Mouse (Mus musculus): ENCODE data around the gene Paqr5.

Gene Paqr5

DNA sequence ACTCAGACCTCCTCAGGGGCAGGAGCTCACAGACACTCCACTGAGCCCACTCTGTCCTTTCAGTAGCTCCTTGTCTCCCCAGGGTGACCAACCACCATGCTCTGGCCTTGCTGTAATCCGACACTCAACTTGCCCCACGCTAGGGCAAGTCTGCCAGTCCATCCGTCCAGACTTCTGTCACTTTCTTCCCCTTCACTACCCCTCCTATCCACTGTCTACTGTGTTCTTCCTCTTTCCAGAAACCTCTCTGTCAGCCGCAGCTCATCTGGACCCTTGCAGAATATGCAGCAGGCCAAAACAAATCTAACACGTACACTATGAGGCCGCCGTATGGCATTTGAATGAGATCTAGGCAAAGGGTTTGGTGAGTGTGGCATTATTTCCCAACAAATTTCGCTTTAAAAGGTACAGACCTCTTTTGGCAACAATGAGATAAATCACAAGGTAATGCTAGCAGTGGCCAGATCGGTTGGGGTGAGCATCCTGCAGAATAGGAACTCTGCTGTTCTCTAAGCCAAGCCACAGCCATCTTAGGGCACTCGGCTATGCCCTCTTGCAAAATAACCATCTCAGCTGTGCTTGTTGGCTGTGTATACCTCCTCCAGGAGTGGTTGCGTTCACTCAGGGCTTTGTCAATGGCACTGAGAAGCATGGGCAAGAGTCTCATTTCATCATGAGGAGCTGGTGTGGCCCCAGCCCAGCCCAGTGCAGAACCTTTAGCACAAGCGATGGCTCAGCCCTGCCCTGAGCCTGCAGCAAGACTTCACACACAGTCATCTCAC is 13.1 kb downstream of the Paqr5 start:
- DNase-seq (ENCODE audit: low read depth, low spot score) = no peak

DNA sequence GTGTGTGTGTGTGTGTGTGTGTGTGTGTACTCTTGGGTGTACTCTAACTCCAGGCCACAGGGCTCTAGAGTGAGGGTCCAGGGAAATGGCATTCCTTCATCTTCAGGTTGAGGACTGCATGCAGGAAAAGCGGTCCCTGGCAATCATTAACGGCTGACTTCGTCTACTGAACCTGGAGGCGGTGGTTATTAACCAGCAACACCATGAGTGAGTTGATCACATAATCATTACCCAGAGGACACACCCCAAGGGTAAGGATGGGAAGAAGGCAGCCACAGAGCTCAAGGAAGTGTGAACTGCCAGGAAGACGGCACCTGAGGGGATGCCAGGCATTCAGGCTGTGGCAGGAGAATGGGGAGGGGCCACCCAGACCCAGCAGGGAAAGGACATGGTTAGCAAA is 18.3 kb downstream of the Paqr5 start:
- no peak for DNase-seq (ENCODE audit: low read depth, low spot score)

DNA sequence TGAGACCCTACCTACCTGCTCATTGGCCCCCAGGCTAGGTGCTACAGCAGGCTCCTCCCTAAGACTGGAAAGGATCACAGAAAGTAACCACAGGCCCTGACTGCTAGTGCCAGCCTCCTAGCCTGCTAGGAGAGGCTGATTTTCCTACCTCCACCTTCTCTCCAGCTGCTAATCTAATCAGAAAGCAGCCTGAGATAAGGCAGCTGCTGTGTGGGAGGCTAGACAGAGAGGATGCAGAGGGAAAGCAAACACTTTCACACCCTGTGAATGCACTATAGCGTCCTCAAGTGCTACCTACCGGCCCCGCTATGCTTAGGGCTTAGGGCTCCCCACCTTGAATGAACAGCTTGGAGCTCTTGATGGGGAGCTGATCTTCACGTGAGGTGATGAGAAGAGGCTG is 19.6 kb downstream of the Paqr5 start:
- no peak for DNase-seq (ENCODE audit: low read depth, low spot score)

GRCm38 (mm10) chr9:62003611-62004010 is 23.0 kb downstream of the Paqr5 start:
- no peak for DNase-seq (ENCODE audit: low read depth, low spot score)

GRCm38 (mm10) chr9:61999653-62000420 is 26.8 kb downstream of the Paqr5 start:
- DNase-seq (ENCODE audit: low read depth, low spot score) = no peak

- DNase-seq (ENCODE audit: low read depth, low spot score) = no peak
Observed at GRCm38 (mm10) chr9:61997860-61998259, 28.8 kb downstream of the Paqr5 start.

DNA sequence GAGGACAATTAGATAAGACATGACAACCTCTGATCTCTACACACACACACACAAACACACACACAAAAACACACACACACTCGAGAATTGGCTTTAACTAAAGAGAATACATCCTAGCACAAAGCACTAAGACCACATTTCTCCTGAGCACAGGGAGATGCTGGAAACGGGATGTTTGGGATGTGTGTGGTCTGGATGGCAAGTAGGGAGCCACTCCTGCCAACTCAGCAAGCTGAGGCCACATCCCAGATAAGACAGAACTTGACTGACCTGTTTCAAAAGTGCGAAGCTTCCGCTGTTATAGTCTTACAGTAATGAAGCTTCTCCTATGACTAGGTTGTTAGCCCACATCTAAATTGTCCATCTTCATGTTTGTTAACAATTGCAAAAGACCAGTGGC is 35.5 kb downstream of the Paqr5 start:
- no peak for DNase-seq (ENCODE audit: low read depth, low spot score)

- no peak for DNase-seq (ENCODE audit: low read depth, low spot score)
Observed at GRCm38 (mm10) chr9:61990738-61991137, 35.9 kb downstream of the Paqr5 start.

- no peak for DNase-seq (ENCODE audit: low read depth, low spot score)
Observed at GRCm38 (mm10) chr9:61986055-61986454, 40.6 kb downstream of the Paqr5 start.

GRCm38 (mm10) chr9:61985183-61985863 is 41.3 kb downstream of the Paqr5 start:
- DNase-seq (ENCODE audit: low read depth, low spot score) = no peak

DNA sequence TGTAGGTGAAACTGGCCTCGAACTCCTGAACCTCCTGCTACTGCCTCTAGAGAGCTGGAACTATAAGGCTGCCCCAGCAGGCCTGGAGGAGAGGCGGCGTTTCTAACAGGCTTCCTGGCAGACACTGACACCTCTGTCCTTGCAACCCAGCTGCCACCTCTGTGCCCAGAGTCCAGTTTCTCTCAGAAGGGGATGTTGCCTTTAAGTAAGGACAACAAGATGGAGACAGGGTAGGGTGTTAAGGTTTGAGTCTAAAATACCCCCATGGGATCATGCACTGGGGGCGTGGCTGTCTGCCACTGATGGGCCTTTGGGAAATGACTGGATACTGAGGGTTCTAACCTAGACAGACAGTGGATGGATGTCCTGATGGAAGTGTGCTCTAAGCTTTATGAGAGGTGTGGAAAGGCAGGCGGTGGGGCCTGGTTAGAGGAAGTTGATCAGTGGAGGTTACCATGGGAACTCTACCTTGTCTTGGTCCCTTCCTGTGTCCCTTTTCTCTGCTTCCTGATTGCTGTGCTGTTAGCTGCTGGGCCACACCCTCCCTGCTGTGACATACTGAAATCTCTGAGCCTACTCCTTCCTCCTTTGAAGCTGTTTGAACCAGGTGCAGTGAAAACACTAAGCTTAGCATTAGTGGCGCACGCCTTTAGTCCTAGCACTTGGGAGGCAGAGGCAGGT is 43.6 kb downstream of the Paqr5 start:
- no peak for DNase-seq (ENCODE audit: low read depth, low spot score)

- DNase-seq (ENCODE audit: low read depth, low spot score) = no peak
Observed at GRCm38 (mm10) chr9:61981876-61982275, 44.8 kb downstream of the Paqr5 start.

DNA sequence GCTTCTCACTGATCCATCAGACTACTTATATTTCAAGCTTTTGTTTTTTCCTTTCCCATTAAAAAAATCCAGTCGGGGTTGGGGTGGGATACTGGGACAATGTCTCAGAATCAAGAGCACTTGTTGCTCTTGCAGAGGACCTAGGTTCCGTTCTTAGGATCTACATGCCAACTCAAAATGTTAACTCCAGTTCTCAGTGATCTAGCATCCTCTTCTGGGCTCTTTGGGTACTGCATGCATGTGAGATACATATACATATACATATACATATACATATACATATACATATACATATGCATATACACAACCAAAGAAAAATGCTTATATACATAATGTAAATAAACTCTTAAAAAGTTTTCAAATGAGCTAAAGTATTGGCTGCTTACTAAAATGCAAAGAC is 46.7 kb downstream of the Paqr5 start:
- DNase-seq (ENCODE audit: low read depth, low spot score) = no peak

DNA sequence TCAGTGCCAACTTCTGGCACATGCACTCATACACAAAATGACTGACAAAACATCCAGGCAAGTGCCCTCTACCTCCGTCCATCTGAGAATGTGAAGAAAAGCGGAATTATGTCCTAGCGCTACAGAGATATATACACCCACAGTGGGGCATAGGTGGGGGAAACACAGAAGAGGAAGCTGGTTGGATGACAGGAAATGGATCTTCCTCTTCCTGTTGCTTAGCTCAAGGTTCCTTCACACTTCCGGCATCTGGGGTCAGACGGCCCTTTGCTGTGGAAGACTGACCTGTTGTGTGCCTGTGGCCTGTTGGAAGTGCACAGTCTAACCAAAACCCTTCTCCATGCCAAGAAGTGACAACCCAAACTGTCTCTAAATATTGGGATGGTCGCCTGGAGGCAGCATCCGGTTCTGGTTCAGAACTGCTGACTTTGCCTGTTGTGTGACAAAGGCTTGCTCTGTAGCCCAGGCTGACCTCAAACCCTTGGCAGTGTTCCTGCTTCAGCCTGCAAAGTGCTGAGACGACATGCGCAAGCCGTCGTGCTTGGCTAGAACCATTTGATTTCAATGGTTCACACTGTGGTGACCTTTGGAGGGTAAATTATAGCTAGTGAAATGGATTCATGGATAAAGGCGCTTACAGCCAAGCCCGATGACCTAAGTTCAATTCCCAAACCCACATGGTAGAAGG is 49.3 kb downstream of the Paqr5 start:
- DNase-seq (ENCODE audit: low read depth, low spot score) = no peak

DNA sequence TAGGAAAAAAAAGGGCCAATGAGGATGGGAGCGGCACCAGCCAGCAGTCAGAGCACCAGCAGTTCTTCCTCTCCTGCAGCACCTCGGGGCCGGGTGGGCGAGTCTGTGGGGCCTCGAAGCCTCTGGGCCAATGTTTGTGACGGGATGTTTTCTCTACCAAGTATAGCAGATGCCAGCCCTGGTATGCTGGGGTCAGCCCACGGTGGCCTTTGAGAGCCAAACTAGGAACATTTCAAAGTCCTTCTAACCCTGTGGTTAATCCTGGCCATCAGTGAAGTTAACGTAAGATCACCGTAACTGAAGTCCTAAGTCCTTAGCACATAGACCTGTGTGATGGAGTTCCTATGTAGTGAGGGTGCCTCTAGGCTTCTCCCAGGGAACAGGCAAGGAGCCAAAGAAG is 54.6 kb downstream of the Paqr5 start:
- no peak for DNase-seq (ENCODE audit: low read depth, low spot score)

- DNase-seq (ENCODE audit: low read depth, low spot score) = no peak
Observed at GRCm38 (mm10) chr9:61971045-61971444, 55.6 kb downstream of the Paqr5 start.

GRCm38 (mm10) chr9:61967357-61967756 is 59.3 kb downstream of the Paqr5 start:
- DNase-seq (ENCODE audit: low read depth, low spot score) = no peak

- DNase-seq (ENCODE audit: low read depth, low spot score) = no peak
Observed at GRCm38 (mm10) chr9:61965987-61966386, 60.7 kb downstream of the Paqr5 start.

DNA sequence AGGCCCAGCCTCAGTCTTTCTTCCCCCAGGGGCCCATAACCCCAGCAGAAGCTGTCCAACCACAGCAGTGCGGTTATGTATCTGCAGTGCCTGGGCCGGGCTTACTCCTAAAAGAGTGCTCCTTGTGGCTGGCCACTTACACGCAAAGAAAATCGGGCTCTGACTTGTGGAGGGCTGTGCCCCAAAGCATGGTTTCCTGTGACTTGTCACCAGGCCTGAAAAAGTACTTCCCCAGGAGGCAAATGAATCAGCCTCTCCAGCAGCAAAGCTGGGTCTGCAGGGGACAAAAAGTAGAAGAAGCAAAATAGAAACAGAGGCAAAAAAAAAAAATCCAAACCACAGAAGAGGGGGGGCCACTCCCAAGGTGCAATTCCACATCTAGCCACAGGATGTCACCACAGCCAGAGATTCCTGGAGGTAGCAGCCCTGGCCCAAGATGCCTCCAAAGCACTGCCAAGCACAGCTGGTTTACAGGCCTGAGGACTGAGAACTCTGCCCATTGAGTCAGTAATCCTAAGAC is 61.2 kb downstream of the Paqr5 start:
- DNase-seq (ENCODE audit: low read depth, low spot score) = peak; percentile 59

DNA sequence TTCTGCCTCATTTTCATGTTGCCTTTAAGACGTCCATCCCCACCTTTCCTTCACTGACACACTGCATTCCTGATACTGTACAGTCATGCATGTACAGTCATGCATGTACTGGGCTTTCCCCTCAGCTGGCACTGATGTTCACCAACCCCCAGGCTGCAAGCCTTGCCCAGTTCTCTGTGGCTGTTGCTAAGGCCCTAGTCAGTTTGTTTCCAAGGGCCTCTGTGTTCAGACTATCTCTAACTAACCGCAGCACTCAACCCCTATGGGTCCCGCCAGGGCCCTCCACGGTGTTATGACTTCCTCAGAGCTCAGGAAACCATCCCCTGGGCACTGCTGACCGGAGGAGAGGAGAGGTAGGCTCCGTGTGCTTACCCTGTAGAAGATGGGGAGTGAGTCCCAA is 63.3 kb downstream of the Paqr5 start:
- DNase-seq (ENCODE audit: low read depth, low spot score) = no peak

GRCm38 (mm10) chr9:61961181-61961580 is 65.5 kb downstream of the Paqr5 start:
- DNase-seq (ENCODE audit: low read depth, low spot score) = no peak

All from retina, postnatal 7 days (tissue).